Mouse (Mus musculus) neural tube, embryonic 12.5 days (tissue): Measurements from ENCODE around the gene Cdk6. TPM values are rescaled to one million over a fixed set of nuclear protein-coding genes. Genes with fewer than 3 reads are reported as not detected.
"Not testable (repeated sequence)": the region's sequence is repeated elsewhere in the genome, so short reads cannot be mapped to it uniquely, and the experiment has no call there.

ENCODE experiments used
- ATAC-seq: fragments of 200-750 bp; cut with Nextera tagmentation; 2 replicates; pipeline ENCODE4 v1.8.0; 2017; ENCODE audit warnings: low read depth, mild to moderate bottlenecking, moderate TSS enrichment, moderate library complexity; ENCODE audit not compliant: low FRiP score
- H3K27ac ChIP-seq: fragments of 300-500 bp; sonication (generic); 2 replicates; pipeline ENCODE4 v1.5.1; 2016
- H3K27me3 ChIP-seq: fragments of 300-500 bp; sonication (generic); replicated peaks from 2 replicates; pipeline ENCODE4 v1.6.1; 2016; ENCODE audit warnings: mild to moderate bottlenecking
- H3K36me3 ChIP-seq: fragments of 300-500 bp; sonication (generic); 2 replicates; pipeline ENCODE4 v1.6.1; 2016; ENCODE audit warnings: mild to moderate bottlenecking
- H3K4me1 ChIP-seq: fragments of 300-500 bp; sonication (generic); 2 replicates; pipeline ENCODE4 v1.6.1; 2016
- H3K4me2 ChIP-seq: fragments of 300-500 bp; sonication (generic); replicated peaks from 2 replicates; pipeline ENCODE4 v1.6.1; 2016; ENCODE audit warnings: mild to moderate bottlenecking
- H3K4me3 ChIP-seq: fragments of 300-500 bp; sonication (generic); 2 replicates; pipeline ENCODE4 v1.5.1; 2016
- H3K9ac ChIP-seq: fragments of 300-500 bp; sonication (generic); 2 replicates; pipeline ENCODE4 v1.6.1; 2016; ENCODE audit warnings: mild to moderate bottlenecking
- H3K9me3 ChIP-seq: fragments of 300-500 bp; sonication (generic); 2 replicates; pipeline ENCODE4 v1.6.1; 2016; ENCODE audit warnings: mild to moderate bottlenecking
- WGBS: fragments of 180-500 bp; shearing (Covaris S2); methylation state at CpG from one replicate; pipeline ENCODE4 v1.1.7; 2016; 5-methylcytosine and 5-hydroxymethylcytosine counted together
- polyA plus RNA-seq: library from polyadenylated mRNA; unstranded; fragments of >200 nt; fragmentation: Nextera tagmentation; extraction: Ambion mirVana; gene quantifications from 2 replicates; pipeline ENCODE4 v1.2.1, GENCODE M21; 2016

The Cdk6 gene
- polyA plus RNA-seq, 1 experiment from 2014 or later, result 18.5 TPM

DNA sequence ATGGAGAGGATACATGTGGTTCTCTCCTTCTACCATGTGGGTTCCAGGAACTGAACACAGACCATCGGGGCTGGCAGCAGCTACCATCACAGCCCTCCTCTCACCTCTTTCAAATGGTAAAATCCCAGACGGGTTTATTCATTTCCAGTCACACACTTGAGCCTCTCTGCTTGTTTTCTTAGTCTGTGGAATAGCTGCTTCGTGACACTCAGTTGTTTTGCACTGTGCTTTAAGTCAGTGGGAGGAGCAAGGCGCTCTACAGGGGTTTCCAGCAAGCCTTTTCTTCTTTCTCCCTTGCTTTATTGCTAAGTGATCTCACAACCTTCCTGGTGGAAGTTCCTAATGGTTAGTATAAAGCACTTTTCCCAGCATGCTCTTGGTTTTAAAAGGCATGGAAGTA lies 10.6 kb downstream of the Cdk6 start:
- H3K36me3 ChIP-seq, H3K4me2 ChIP-seq, H3K9me3 ChIP-seq, H3K27me3 ChIP-seq, H3K9ac ChIP-seq, H3K27ac ChIP-seq, H3K4me1 ChIP-seq, H3K4me3 ChIP-seq, ATAC-seq: not testable (repeated sequence)
- WGBS, result 36% methylated on average over 4 of the region's 4 CpGs

DNA sequence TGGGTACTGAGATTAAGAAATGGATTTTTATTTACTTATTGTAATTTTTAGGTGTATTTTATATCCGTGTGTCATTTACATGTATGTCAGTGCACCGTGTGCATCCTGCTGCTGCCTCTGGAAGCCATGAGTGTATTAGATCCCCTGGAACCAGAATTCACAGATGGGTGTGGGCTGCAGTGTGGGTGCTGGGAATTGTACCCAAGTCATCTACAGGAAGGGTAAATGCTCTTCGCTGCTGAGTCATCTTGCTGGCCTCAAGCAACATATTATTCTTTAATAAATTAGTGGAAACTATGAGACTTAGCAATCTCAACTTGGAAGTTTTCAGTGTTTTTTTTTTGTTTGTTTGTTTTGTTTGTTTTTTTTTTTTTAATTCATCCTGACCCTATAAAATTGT lies 11.0 kb downstream of the Cdk6 start:
- H3K4me2 ChIP-seq, result no peak overlapping the region
- ATAC-seq, result no peak
- no peaks in the 10 kb centered on the region for H3K4me1 ChIP-seq
- no peak overlapping the region for H3K9ac ChIP-seq
- no peaks in the 10 kb centered on the region for H3K27me3 ChIP-seq
- no peak overlapping the region for H3K27ac ChIP-seq
- WGBS, result 95% methylated on average over 3 of the region's 3 CpGs
- no peak overlapping the region for H3K4me3 ChIP-seq
- H3K36me3 ChIP-seq, result no peaks in the 10 kb centered on the region
- H3K9me3 ChIP-seq, result no peaks in the 10 kb centered on the region

DNA sequence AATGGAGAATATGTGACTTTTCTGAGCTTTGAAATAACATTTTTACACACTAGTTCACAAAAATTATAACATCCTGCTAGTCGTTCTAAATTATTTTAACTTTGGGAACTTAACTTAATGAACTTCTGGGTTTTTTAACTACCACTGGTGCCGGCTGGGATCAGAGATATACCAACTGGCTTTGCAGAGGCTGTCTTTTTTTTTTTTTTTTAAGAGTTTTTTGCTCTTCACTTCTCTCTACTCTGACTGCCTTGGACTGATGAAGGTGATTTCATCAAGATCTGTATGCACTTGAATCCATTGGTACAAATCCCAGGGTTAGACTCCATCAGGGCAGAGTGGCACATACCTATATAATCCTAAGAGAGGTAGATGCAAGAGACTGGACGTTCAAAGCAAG lies 11.5 kb downstream of the Cdk6 start:
- no peaks in the 10 kb centered on the region for H3K4me1 ChIP-seq
- H3K9me3 ChIP-seq, result no peaks in the 10 kb centered on the region
- H3K27ac ChIP-seq, result no peak overlapping the region
- H3K36me3 ChIP-seq, result no peaks in the 10 kb centered on the region
- no peaks in the 10 kb centered on the region for H3K27me3 ChIP-seq
- no peak overlapping the region for H3K4me2 ChIP-seq
- no peak overlapping the region for H3K9ac ChIP-seq
- H3K4me3 ChIP-seq, result no peak overlapping the region
- WGBS, result 92% methylated on average over 3 of the region's 3 CpGs
- ATAC-seq, result no peak

DNA sequence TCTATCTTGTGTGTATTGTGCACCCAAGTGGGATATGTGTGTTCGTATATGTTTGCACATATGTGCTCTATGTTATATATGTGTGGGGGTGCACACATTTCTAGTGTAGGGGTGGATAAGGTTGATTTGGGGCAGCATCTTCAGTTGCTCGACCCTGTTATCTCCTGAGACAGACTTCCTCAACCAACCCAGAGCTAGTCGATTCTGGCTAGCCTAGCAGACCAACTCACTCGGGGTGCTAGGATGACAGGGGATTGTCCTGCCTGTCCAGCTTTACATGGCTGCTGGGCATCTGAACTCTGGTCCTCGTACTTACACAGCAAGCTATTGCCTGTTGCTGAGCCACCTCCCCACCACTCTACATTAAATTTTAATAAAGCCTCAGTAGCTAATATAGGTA lies 13.0 kb downstream of the Cdk6 start:
- Histone ChIP-seq H3K9ac (no peak overlapping the region), H3K4me3 (no peak overlapping the region), H3K4me2 (no peak overlapping the region), H3K9me3 (no peaks in the 10 kb centered on the region), H3K4me1 (no peaks in the 10 kb centered on the region), H3K27me3 (no peaks in the 10 kb centered on the region), H3K27ac (no peak overlapping the region), H3K36me3 (no peaks in the 10 kb centered on the region)
- no peak for ATAC-seq
- WGBS, result 91% methylated on average over 5 of the region's 5 CpGs

DNA sequence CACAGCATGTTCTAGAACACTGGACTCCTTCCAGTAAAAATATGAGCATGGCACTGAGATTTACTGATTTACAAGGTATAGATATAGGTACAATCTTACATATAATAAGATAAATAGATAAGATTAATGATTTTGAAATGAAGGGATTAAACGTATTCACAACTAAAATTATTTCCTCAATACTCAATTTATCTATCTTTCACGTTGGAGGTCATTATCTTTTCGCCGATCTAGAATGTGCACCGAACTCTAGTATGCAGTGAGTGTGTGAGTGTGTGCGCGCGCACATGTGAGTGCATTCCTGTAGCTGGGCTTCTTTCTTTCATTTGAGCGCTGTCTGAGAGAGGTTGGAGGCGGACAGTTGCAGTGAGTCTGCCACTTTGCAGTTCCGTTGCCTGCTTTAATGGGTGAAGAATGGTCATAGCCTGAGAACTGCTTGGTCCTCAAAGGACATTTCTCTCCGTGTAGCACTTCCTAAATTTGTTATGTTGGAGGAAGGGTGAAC lies 13.8 kb downstream of the Cdk6 start:
- no peak for ATAC-seq
- Histone ChIP-seq H3K27me3 (no peaks in the 10 kb centered on the region), H3K9me3 (no peaks in the 10 kb centered on the region), H3K4me3 (no peak overlapping the region), H3K9ac (no peak overlapping the region), H3K36me3 (no peaks in the 10 kb centered on the region), H3K4me1 (no peaks in the 10 kb centered on the region), H3K4me2 (no peak overlapping the region), H3K27ac (no peak overlapping the region)
- WGBS, result 94% methylated on average over 12 of the region's 12 CpGs

DNA sequence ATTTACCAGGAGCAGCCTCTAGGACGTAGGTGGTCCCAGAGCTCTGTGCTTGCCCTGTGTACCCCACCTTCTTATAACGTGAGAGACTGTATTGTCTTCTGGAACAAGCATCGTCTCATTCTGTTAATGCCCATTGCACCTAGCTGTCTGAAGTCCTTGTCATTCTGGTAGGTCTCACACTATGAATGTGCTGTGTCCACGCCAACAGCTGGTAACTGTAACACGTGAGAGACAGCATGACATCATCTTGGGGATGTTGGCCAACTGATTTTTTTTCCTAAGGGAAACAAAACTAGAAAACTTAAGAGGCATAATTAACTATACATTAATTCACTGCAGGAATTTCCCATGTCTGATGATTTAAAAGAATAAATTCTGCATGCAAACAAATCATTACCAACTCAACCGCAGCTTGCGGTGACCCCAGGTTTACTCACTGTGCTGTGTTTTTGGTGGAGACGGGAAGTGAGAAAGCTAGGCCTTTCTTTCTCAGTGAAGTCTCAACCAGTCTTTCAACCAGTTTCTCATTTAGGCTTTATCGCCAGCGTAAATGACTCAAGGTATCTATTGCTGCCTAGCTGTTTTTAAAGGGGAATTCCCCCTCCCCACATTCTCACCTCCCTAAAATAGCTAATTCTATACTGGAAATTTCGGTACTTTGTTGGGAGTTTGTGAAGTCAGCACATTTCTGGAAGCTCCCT lies 14.4 kb downstream of the Cdk6 start:
- Histone ChIP-seq H3K4me1 (no peaks in the 10 kb centered on the region), H3K9ac (no peak overlapping the region), H3K36me3 (no peaks in the 10 kb centered on the region), H3K27ac (no peak overlapping the region), H3K4me2 (no peak overlapping the region), H3K4me3 (no peak overlapping the region), H3K27me3 (no peaks in the 10 kb centered on the region), H3K9me3 (no peaks in the 10 kb centered on the region)
- WGBS, result 79% methylated on average over 11 of the region's 11 CpGs
- no peak for ATAC-seq

DNA sequence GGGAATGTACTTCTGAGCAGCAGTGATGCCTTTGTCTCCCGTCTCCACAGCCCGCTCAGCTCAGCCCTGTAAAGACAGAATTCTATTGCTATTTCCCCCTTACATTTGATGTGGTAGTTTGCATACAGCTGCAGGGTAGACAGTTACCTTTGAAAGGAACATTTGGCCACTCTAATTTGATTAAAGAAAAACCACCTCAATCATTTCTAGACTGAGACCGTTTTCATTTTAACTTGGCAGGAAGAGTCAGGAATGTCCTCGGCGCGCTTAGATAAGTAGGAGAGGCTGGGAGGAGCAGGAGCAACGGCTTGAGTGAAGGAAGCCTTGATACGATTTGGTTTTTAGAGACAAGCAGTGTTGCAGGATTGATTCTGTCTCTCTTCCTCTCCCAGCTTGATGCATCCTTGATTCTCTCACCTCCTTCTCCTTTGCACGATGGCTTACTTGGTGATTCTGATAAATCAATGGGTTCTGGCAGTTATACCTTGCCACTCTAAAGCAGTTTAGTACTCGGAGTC lies 15.0 kb downstream of the Cdk6 start:
- H3K4me1 ChIP-seq, result no peaks in the 10 kb centered on the region
- H3K27me3 ChIP-seq, result no peaks in the 10 kb centered on the region
- ATAC-seq, result no peak
- 69% methylated on average over 10 of the region's 10 CpGs for WGBS
- H3K9me3 ChIP-seq, result no peaks in the 10 kb centered on the region
- no peak overlapping the region for H3K27ac ChIP-seq
- H3K4me3 ChIP-seq, result no peak overlapping the region
- no peak overlapping the region for H3K9ac ChIP-seq
- H3K4me2 ChIP-seq, result no peak overlapping the region
- H3K36me3 ChIP-seq, result no peaks in the 10 kb centered on the region

DNA sequence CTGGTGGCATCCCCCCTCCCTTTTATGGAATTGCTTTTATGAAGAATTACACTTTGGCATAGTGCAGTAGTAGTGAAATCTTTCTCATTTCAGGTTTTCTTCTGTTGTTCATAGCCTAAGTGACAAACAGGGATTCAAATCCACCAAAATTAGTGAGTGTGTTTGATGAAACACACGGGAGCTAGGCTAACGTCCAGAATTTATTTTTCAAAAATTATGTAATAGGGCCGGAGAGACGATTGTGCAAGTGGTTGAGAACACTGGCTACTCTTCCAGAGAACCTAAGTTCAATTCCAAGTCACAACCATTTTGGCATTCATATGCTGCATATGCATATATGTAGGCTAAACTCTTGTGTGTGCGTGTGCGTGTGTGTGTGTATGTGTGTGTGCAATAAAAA lies 16.2 kb downstream of the Cdk6 start:
- Histone ChIP-seq H3K4me2 (no peak overlapping the region), H3K4me3 (no peak overlapping the region), H3K4me1 (no peaks in the 10 kb centered on the region), H3K9me3 (no peaks in the 10 kb centered on the region), H3K9ac (no peak overlapping the region), H3K36me3 (no peaks in the 10 kb centered on the region), H3K27me3 (no peaks in the 10 kb centered on the region), H3K27ac (no peak overlapping the region)
- whole genome bisulfite sequencing, result 96% methylated on average over 6 of the region's 6 CpGs
- ATAC-seq, result no peak

DNA sequence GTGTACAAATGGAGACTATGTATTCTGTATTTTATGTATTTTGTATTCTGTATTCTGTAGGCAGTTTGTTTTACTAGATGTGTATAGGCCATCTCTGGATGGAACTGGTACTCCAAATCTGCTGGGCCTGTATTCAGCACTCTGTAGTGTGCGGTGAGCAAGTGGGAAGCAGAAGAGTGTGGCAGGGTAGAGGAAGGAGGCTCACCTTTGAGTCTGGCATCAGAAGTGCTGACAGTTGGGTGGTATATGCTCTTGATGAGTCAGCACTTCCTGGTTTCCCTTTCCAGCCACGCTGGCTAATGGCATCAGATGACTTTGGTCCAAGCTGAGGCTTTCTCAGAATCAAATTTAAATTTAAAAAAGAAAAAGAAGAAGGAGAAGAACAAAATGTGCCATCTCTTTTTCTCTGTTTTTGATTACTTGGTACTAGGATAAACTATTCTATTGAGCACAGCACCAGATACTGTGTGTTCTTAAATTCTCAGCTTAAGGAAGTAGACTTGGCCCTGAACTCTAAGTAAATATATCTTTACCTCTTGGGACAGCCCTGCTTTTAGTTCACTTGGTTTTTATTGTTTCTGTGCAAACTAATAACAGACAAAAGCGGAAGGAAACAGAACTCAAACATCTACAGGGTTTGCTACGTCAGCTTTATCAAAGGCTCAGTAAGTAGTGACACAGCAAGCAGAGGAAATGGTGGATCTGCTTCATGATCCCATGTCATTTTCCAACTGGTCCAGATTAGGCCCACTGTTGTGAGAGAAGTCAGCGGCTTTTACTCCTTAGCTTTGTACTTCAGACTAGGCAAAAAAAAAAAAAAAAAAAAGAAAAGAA lies 17.6 kb downstream of the Cdk6 start:
- H3K4me3 ChIP-seq, result no peak overlapping the region
- no peak overlapping the region for H3K9ac ChIP-seq
- H3K4me1 ChIP-seq, result no peaks in the 10 kb centered on the region
- no peak overlapping the region for H3K27ac ChIP-seq
- no peak for ATAC-seq
- no peaks in the 10 kb centered on the region for H3K9me3 ChIP-seq
- H3K27me3 ChIP-seq, result no peaks in the 10 kb centered on the region
- 82% methylated on average over 5 of the region's 5 CpGs for WGBS
- H3K36me3 ChIP-seq, result no peaks in the 10 kb centered on the region
- H3K4me2 ChIP-seq, result no peak overlapping the region

DNA sequence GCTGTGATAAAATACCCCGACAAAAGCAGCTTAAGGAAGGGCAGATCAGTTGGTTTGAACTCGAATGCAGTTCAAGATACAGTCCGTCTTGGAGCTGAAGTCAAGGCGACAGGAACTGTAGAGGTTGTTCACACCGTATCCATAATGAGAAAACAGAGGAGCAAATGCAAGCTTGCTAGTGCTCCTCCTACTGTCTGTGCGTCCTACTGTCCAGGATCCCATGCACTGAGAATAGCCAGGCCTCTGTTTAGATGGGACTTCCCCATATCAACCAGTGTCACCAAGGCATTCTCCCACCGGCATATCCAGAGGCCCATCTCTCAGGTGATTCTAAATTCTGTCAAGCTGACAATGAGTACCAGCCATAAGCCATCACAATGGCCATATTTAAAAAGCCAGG lies 18.6 kb downstream of the Cdk6 start:
- H3K4me2 ChIP-seq, result no peak overlapping the region
- no peak for ATAC-seq
- no peaks in the 10 kb centered on the region for H3K9me3 ChIP-seq
- H3K4me1 ChIP-seq, result no peaks in the 10 kb centered on the region
- no peak overlapping the region for H3K4me3 ChIP-seq
- H3K9ac ChIP-seq, result no peak overlapping the region
- 93% methylated on average over 7 of the region's 7 CpGs for WGBS
- no peak overlapping the region for H3K27ac ChIP-seq
- no peaks in the 10 kb centered on the region for H3K36me3 ChIP-seq
- no peaks in the 10 kb centered on the region for H3K27me3 ChIP-seq

DNA sequence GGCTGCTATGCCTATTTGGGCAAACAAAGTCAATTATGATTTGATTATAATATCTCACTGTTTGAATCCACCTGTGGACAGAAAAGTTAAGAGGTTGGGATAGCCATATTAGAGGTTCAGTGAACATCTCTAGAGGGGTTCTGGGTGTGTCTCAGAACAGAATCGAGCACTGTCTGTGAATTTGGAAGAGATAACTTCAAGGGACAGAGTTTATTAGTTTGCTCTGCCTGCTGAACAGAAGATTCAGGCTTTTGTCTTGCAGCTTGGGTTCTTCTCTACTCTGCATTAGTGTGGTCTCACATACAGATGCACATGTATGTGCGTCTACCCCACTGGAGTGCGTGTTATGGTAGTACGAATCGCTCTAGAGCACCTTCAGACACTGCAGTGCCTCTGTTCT lies 20.0 kb downstream of the Cdk6 start:
- no peaks in the 10 kb centered on the region for H3K9me3 ChIP-seq
- no peak overlapping the region for H3K4me2 ChIP-seq
- H3K27me3 ChIP-seq, result no peaks in the 10 kb centered on the region
- no peak overlapping the region for H3K4me3 ChIP-seq
- no peak overlapping the region for H3K27ac ChIP-seq
- H3K4me1 ChIP-seq, result no peaks in the 10 kb centered on the region
- 90% methylated on average over 5 of the region's 5 CpGs for WGBS
- no peaks in the 10 kb centered on the region for H3K36me3 ChIP-seq
- no peak overlapping the region for H3K9ac ChIP-seq
- ATAC-seq, result no peak

DNA sequence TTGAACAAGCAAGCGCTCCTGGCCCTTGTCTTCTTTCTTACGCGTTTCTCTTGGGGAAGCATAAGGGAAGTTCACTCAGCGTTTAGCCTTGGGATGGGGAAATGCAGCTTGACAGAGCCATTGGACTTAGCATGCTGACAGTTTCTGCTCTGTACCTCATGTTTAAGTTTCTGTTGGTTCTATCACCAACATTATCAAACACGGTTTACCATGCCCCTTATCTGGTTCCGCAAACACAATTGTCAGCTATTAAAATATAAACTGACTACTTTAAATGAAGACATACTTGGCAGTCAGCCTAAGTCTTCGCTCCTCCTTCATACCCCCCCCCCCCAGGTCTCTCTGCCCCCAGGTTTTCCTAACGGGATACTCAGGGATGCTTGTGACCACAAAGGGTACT lies 20.8 kb downstream of the Cdk6 start:
- H3K27ac ChIP-seq, result no peak overlapping the region
- H3K4me1 ChIP-seq, result no peaks in the 10 kb centered on the region
- H3K36me3 ChIP-seq, result no peaks in the 10 kb centered on the region
- no peak overlapping the region for H3K9ac ChIP-seq
- H3K9me3 ChIP-seq, result no peaks in the 10 kb centered on the region
- WGBS, result 94% methylated on average over 8 of the region's 8 CpGs
- H3K4me3 ChIP-seq, result no peak overlapping the region
- H3K4me2 ChIP-seq, result no peak overlapping the region
- ATAC-seq, result no peak
- H3K27me3 ChIP-seq, result no peaks in the 10 kb centered on the region
